Mouse (Mus musculus) left cerebral cortex, postnatal 10 days (tissue): ENCODE results near the gene Fcrl5. TPM values are rescaled to one million over a fixed set of nuclear protein-coding genes. Genes with fewer than 3 reads are reported as not detected.

ENCODE experiments used
- total RNA-seq, 2 experiments: library from RNA; stranded (reverse); gene quantifications; 2 replicates each; pipeline ENCODE4 v1.2.3; 2021

Gene Fcrl5
- total RNA-seq, 2 experiments from 2014 or later = 0.73 to 0.75 TPM

Other genes starting within 250 kb of the Fcrl5 start
- 10 to 100 TPM; 27.2 to 36.4 TPM for gene Fcrls, start 172.0 kb upstream of the Fcrl5 start, total RNA-seq
- gene Cd5l, start 77.9 kb upstream of the Fcrl5 start, total RNA-seq = not detected
- under 1 TPM; 0.24 to 0.61 TPM for gene Fcrl1, start 59.4 kb upstream of the Fcrl5 start, total RNA-seq
- 10 to 100 TPM; 14.7 to 15.7 TPM for gene Etv3, start 89.6 kb downstream of the Fcrl5 start, total RNA-seq
- 10 to 100 TPM; 45.7 to 49.6 TPM for gene Arhgef11, start 181.8 kb downstream of the Fcrl5 start, total RNA-seq